Mouse (Mus musculus) liver, postnatal 0 days (tissue): ENCODE measurements at regions not wholly inside any gene's neighbourhood (a gene's known extent, or its start where the extent isn't known, plus 50 kb on each side); places are given as distances from the start of the nearest gene placed in this dataset.

Source experiments
- CTCF ChIP-seq: sonication (generic); IDR thresholded peaks from 2 replicates; pipeline ENCODE4 v1.5.1; 2016; ENCODE audit warnings: antibody characterized with exemption, low read depth
- EP300 ChIP-seq: IDR thresholded peaks from 2 replicates; pipeline ENCODE4 v1.6.1; 2016; ENCODE audit warnings: antibody characterized with exemption, low read depth, mild to moderate bottlenecking

DNA sequence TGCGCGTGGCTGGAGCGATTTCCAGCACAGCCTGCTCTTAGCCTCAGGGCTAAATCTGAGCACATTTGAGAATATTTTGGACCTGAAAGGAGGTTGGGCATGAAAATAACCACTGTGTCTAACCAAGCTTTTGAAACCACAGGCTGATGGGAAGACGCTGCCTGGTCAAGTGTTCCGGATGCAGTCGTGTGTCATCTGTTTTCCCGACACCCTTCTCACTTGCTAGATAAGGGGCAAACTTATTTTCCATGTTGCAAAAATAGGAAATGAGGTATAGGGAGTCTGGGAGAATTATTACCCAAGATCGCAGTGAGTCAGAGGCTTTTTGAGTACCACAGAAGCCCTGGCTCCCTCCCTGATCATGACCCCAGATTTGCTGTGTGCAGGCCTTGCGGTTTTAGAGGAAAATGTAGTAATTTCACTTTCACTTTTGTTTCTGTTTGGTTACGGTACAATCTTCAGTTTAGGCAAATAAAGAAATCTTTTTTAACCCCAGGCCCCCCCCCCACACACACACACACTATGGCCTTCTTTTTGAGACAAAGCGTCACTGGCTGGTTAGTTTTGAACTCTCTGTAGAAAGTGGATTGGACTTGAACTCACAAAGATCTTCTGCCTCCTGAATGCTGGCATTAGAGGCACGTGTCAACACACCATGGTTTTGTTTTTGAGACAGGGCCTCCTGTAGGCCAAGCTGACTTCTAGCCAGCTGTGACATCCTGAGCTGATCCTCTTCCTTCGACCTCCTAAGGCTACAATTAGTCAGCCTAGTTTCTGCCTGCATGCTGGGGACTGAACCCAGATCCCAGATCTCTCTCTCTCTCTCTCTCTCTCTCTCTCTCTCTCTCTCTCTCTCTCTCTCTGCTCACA, 60.7 kb downstream of the Zfp281 start:
- peak; percentile 86 for TF ChIP-seq EP300
- TF ChIP-seq CTCF, result 0 out of 2 replicates have a peak, but pooled peaks have one; percentile 7
